Mouse (Mus musculus): ENCODE measurements around the gene Apool. TPM values are rescaled to one million over a fixed set of nuclear protein-coding genes. Genes with fewer than 3 reads are reported as not detected.
"Not testable (repeated sequence)": the region's sequence is repeated elsewhere in the genome, so short reads cannot be mapped to it uniquely, and the experiment has no call there.

Gene Apool
- 71.0 and 72.6 TPM in 2 replicates for polyA plus RNA-seq (2016; fragmentation: Nextera tagmentation; extraction: Ambion mirVana)

DNA sequence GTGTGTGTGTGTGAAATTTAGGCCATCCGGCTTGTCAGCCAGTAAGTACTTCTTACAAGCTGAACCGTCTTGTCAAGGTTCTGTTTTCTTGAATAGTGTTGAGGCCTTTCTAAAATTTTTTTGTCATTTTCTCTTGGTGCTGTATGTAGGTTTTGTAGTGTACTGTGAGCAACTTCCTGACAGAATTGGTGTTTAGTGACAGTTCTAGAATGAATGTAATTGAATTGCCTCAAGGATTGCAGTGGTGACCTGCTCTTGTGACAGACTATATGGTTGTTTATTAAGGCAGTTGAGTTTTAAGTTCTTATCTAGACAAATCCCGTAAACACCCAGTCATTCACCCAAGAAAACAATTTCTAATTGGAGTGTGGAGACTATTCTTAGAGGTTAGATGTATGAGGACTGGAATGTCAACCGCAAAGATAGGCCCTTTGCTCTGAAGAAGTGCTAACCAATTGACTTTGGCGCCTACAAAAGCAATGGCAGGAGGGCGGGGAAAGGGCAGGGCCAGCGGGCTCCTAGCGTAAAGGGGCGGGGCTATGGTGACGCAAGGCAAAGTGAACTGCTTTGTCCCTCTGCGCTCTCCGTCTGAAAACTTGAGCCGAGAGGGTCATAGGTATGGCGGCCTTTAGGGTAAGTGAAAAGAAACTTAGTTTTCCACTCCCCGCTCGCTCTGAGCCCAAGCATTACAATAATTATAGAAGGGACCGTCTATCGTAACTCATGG is at the start of gene Apool:
Apool (plus strand) TSS at position 531 of the 727 bp plus-strand sequence.
- ATAC-seq (ENCODE audit: insufficient number of reproducible peaks, insufficient read depth, low FRiP score, low TSS enrichment, low read depth) = peak; percentile 80
- Histone ChIP-seq H3K4me1 (replicated peaks) (no peaks in the 10 kb centered on the region), H3K4me3 (replicated peaks) (peak within 1 kb of the TSS; percentile 53), H3K9me3 (no peaks in the 10 kb centered on the region), H3K27me3 (no peaks in the 10 kb centered on the region), H3K36me3 (no peaks in the 10 kb centered on the region), H3K4me2 (peak within 1 kb of the TSS; percentile 52), H3K27ac (peak within 1 kb of the TSS; percentile 76; the same call in 1 of the 2 replicates), H3K9ac (replicated peaks) (peak within 1 kb of the TSS; percentile 69)
- 23% methylated on average over 18 of the region's 18 CpGs for WGBS

DNA sequence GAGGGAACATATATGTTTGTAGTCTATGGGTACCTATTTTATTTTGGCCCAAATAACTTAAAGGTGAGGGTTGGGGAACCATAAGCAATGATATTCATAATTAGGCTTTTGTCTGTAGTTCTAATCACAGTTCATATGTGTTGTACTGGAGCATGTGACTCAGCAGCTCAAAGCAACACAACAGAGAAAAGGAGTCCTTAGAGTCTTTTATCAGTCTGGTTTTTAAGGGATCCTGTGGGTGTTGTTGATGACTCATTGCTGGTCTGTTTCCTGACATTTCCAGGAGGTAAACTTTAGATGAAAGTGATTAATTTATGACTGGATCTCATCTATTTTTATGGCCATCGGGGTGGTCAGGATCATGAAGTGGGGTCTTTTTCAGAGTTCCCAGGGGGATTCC is 37.6 kb upstream of the Apool start:
- ATAC-seq (ENCODE audit: insufficient number of reproducible peaks, insufficient read depth, low FRiP score, low TSS enrichment, low read depth) = no peak
- Histone ChIP-seq H3K9ac (replicated peaks) (no peak overlapping the region), H3K36me3 (no peaks in the 10 kb centered on the region), H3K4me2 (no peak overlapping the region), H3K4me1 (replicated peaks) (no peaks in the 10 kb centered on the region), H3K27me3 (no peaks in the 10 kb centered on the region), H3K9me3 (no peaks in the 10 kb centered on the region), H3K4me3 (replicated peaks) (no peak overlapping the region), H3K27ac (no peak overlapping the region)
- 67% methylated on average over 1 of the region's 1 CpGs for WGBS

DNA sequence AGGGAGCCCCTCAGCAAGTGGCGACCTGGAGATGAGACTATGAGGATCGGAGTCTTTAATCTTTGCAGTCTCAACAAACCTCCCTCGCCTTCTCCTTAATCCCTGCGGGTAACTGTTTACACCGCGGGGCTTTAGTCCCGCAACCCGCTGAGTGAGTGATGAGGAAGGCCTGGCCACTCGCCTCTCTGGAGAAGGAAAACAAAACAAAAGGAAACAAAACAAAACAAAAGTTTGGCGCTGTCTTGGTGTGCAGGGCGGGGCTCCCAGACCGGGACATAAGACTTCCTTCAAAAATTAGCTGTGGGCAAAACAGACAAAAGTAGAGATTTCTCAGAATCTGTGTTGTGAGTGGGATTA is 375 bp downstream of the Apool start:
- no peaks in the 10 kb centered on the region for H3K36me3 ChIP-seq
- H3K27ac ChIP-seq = peak overlapping the region; percentile 76; the same call in 1 of the 2 replicates
- H3K4me1 ChIP-seq (replicated peaks) = no peaks in the 10 kb centered on the region
- WGBS = 4% methylated on average over 12 of the region's 12 CpGs
- peak overlapping the region; percentile 52 for H3K4me2 ChIP-seq
- H3K9me3 ChIP-seq = no peaks in the 10 kb centered on the region
- ATAC-seq (ENCODE audit: insufficient number of reproducible peaks, insufficient read depth, low FRiP score, low TSS enrichment, low read depth) = peak; percentile 75; the same call in 1 of the 2 replicates
- H3K27me3 ChIP-seq = no peaks in the 10 kb centered on the region
- H3K9ac ChIP-seq (replicated peaks) = peak overlapping the region; percentile 69
- H3K4me3 ChIP-seq (replicated peaks) = peak overlapping the region; percentile 53

DNA sequence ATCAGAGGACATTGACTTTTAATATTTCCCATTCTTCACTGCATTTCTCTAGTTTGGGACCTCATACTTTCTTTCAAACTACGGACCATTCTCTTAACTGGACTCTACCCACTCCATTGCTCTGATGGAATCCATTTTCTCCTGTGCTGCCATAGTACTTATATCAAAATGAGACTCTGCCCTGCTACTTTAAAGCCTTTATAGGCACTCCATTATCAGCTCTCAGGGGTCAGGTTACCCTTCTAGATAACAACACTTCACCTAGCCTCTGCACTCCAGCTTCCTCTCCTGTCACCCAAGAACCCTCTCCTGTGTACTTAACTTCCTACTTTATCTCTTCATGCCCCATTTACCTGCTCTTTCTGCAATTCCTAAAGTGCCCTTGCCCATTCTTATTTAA is 960 bp downstream of the Apool start:
- Histone ChIP-seq H3K4me1 (replicated peaks) (no peaks in the 10 kb centered on the region), H3K9ac (replicated peaks) (no peak overlapping the region), H3K4me3 (replicated peaks) (peak overlapping the region; percentile 53), H3K9me3 (no peaks in the 10 kb centered on the region), H3K27me3 (no peaks in the 10 kb centered on the region), H3K4me2 (peak overlapping the region; percentile 52), H3K27ac (no peak overlapping the region), H3K36me3 (no peaks in the 10 kb centered on the region)
- no peak; the same call in 1 of the 2 replicates for ATAC-seq (ENCODE audit: insufficient number of reproducible peaks, insufficient read depth, low FRiP score, low TSS enrichment, low read depth)
- 71% methylated on average over 1 of the region's 1 CpGs for WGBS

DNA sequence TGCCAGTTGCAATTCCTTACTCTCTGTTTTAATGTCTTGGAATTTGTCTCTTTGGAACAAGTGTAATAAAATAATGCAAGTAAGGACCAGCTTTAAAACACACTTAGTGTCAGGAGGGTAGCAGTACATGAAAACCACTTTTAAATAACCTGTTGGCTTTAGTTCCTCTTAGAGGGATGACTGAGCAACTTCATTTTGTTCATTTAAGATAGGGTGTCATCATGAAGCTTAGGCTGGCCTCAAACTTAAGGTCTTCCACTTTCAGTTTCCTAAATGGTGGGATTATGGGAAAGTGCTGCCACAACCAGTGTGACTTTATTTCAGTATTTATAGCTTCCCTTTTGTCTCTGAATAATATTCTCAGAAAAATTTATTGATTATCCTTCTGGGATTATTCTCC is 9.1 kb downstream of the Apool start:
- H3K4me1 ChIP-seq (replicated peaks) = no peaks in the 10 kb centered on the region
- H3K27me3 ChIP-seq = no peaks in the 10 kb centered on the region
- no peaks in the 10 kb centered on the region for H3K9me3 ChIP-seq
- H3K27ac ChIP-seq = no peak overlapping the region
- no peak overlapping the region for H3K4me2 ChIP-seq
- H3K9ac ChIP-seq (replicated peaks) = no peak overlapping the region
- H3K4me3 ChIP-seq (replicated peaks) = no peak overlapping the region
- H3K36me3 ChIP-seq = no peaks in the 10 kb centered on the region
- no peak for ATAC-seq (ENCODE audit: insufficient number of reproducible peaks, insufficient read depth, low FRiP score, low TSS enrichment, low read depth)

DNA sequence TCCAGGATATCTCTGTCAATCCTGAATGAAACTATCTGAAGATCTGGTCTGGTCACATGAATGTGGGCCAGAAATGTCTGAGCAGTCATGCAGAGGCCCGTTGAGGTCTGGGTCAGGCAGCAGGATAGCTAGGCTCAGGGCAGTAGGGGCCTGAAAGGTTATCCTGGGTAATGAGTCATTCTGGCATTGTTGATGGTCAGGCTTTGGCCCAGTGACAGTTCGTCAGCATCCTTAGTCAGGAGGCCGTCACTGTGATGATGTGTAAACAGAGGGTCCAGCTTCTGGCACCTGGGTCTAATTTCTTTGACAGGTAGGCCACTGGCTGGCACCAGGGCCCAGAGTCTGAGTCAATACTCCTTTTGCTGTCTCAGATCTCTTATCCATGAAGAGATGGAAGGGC is 28.4 kb downstream of the Apool start:
- H3K4me2 ChIP-seq = no peak overlapping the region
- H3K4me3 ChIP-seq (replicated peaks) = no peak overlapping the region
- no peaks in the 10 kb centered on the region for H3K27me3 ChIP-seq
- WGBS = 65% methylated on average over 3 of the region's 3 CpGs
- no peaks in the 10 kb centered on the region for H3K9me3 ChIP-seq
- no peak for ATAC-seq (ENCODE audit: insufficient number of reproducible peaks, insufficient read depth, low FRiP score, low TSS enrichment, low read depth)
- H3K27ac ChIP-seq = no peak overlapping the region
- no peaks in the 10 kb centered on the region for H3K36me3 ChIP-seq
- no peaks in the 10 kb centered on the region for H3K4me1 ChIP-seq (replicated peaks)
- no peak overlapping the region for H3K9ac ChIP-seq (replicated peaks)

DNA sequence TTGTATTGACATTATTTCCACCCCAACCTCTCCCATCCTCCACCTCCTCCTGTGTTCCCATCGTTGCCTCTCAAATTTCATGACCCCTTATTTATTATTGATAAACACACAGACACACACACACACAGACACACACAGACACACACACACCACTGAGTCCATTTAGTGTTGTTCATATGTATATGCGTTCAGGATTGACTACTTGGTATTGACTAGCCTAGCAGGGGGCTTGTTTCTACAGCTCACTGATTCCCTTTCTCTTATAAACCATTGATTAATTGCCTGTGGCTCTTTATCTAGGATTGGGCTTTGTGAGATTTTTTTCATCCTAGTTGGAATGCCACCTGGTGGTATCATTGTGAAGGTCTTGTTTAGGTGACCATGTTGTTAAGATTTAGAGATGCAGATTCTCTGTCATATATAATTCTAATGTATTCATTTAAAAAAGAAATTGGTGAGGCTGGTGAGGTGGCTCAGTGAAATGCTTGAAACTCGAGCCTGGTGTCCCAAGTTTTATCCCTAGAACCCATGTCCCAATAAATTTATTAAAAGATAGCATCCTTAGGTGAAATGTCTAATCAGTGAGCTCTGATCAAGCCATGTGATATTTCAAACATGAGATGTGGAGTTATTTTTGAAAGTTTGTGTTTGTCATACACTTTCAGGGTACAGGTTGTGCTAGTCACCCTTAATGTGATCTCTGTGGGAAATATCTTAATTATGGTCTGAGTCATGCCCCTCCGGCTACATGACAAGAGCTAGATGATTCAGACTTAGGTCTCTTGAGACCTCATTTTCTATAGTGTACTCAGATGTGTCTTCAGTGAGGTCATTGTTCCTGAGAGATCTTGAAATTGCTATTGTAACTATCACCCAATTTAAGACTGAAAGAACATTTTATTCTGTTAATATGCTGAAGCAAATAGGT is 36.6 kb downstream of the Apool start:
- no peak overlapping the region for H3K27ac ChIP-seq
- H3K36me3 ChIP-seq = 0 out of 2 replicates have a peak, but pooled peaks cover 3% of the 10 kb centered on the region
- H3K4me2 ChIP-seq = no peak overlapping the region
- H3K9ac ChIP-seq (replicated peaks) = no peak overlapping the region
- no peak for ATAC-seq (ENCODE audit: insufficient number of reproducible peaks, insufficient read depth, low FRiP score, low TSS enrichment, low read depth)
- no peaks in the 10 kb centered on the region for H3K9me3 ChIP-seq
- H3K27me3 ChIP-seq = no peaks in the 10 kb centered on the region
- 68% methylated on average over 4 of the region's 4 CpGs for WGBS
- no peaks in the 10 kb centered on the region for H3K4me1 ChIP-seq (replicated peaks)
- no peak overlapping the region for H3K4me3 ChIP-seq (replicated peaks)

DNA sequence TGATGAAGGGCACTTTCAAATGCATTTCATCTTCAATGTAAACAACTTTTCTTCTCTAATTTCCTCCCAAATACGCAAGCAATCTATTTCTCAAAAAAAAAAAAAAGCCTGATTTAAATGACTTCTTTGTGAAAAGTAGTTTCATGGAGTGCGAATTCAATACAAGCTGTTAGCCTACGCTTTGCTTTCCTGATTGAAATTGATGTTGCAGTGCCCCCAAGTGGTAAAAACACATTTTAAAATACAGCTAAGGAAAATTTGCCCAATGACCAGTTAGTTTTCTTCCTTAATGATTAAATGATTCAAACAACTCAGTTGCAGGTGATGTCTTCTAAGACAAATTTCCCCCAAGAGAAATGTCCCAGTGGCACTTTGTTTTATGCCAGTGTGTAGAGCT is 37.3 kb downstream of the Apool start:
- H3K4me1 ChIP-seq (replicated peaks) = no peaks in the 10 kb centered on the region
- no peaks in the 10 kb centered on the region for H3K27me3 ChIP-seq
- H3K4me3 ChIP-seq (replicated peaks) = no peak overlapping the region
- 0 out of 2 replicates have a peak, but pooled peaks cover 3% of the 10 kb centered on the region for H3K36me3 ChIP-seq
- H3K9me3 ChIP-seq = no peaks in the 10 kb centered on the region
- no peak overlapping the region for H3K9ac ChIP-seq (replicated peaks)
- no peak for ATAC-seq (ENCODE audit: insufficient number of reproducible peaks, insufficient read depth, low FRiP score, low TSS enrichment, low read depth)
- no peak overlapping the region for H3K4me2 ChIP-seq
- 46% methylated on average over 3 of the region's 3 CpGs for WGBS
- H3K27ac ChIP-seq = no peak overlapping the region

DNA sequence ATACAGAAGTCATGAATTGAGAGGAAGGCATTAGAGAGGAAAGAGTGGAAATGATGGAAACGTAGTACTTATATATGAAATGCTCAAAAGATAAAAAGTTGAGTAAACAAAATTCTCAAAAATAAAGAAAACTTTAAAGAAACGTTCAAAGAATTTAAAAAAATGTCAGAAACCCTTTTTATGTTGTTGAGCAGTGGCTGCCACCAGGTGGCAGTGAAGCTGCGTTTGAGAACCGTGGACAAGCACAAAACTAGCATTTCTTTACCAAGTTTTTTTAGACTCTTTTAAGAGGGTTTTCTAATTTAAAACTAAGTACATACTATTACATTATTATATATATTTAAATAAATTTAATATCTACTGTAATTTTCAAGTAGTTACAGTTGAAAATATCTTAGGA is 57.3 kb downstream of the Apool start:
- Histone ChIP-seq H3K27me3 (no peaks in the 10 kb centered on the region), H3K36me3 (peaks cover 6% of the 10 kb centered on the region; the same call in 1 of the 2 replicates), H3K9ac (replicated peaks) (no peak overlapping the region), H3K4me1 (replicated peaks) (no peaks in the 10 kb centered on the region), H3K4me3 (replicated peaks) (no peak overlapping the region), H3K9me3 (peaks cover 6% of the 10 kb centered on the region), H3K27ac (no peak overlapping the region), H3K4me2 (no peak overlapping the region)
- no peak for ATAC-seq (ENCODE audit: insufficient number of reproducible peaks, insufficient read depth, low FRiP score, low TSS enrichment, low read depth)
- WGBS = 45% methylated on average over 4 of the region's 4 CpGs

DNA sequence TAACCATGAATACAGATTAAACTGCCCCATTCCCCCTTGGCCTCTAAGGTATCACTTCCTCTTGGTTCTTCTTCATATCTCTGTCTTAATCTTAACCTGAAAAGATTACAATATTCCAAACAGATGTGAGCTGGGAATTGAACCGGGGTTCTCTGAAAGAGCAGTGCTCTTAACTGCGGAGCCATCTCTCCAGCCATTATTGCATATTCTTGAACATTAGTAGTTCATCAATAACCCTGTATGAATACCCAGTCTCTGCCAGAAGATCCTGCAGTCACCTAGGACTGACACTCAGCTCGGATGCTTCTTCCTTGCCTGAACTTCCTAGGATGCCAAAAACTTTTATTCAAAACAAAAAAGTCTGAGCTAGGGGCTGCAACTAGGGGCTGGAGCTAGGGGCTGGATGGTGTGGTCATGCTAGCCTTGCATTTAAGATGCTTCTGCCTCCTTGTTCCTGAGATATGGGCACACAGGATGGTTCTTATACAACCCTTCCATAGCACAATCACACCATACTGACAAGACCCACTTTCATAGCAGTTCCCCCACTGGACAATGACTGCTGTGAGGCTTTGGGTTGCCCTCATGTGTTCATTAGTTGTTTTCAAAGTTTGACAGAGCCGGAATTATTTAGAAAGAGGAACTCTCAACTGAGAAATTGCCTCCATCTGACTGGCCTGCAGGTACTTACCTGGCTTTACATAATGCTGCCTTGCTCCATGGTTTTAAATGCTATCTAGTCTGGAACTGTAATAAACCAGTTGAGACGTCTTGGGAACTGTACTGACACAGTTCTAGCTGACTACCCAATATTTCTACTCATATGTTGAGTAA is 59.7 kb downstream of the Apool start:
- not testable (repeated sequence) for H3K9ac ChIP-seq (replicated peaks); H3K9me3 ChIP-seq; H3K4me2 ChIP-seq; H3K4me1 ChIP-seq (replicated peaks); H3K36me3 ChIP-seq; H3K27ac ChIP-seq; H3K27me3 ChIP-seq; H3K4me3 ChIP-seq (replicated peaks)
- 85% methylated on average over 5 of the region's 5 CpGs for WGBS
- ATAC-seq (ENCODE audit: insufficient number of reproducible peaks, insufficient read depth, low FRiP score, low TSS enrichment, low read depth) = peak; percentile 100

DNA sequence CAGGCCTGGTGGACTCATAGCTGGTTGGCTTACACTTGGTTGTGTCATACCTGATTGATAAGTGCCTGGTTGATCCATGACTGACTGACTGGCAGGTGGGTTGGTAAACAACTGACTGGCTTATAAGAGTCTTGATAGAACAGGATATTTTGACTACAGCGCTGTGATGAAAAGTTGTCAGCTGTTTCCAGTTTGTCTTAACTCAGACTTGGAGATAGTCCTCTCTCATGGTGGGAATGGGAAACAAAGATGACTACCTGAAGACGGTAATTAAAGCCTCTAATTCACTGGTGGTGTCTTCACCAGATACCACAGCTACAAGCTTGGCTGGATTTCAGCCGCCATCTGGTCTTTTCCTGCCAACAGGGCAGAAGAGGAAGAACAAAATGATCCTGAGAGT is 95.5 kb downstream of the Apool start, which contains the start of gene Satl1:
Satl1 (minus strand) TSS at position 101 of the 400 bp plus-strand sequence.
- Histone ChIP-seq H3K9ac (replicated peaks) (no peak within 1 kb of the TSS), H3K4me2 (no peak within 1 kb of the TSS), H3K4me3 (replicated peaks) (no peak within 1 kb of the TSS), H3K4me1 (replicated peaks) (no peaks in the 10 kb centered on the region), H3K27me3 (no peaks in the 10 kb centered on the region), H3K36me3 (no peaks in the 10 kb centered on the region), H3K9me3 (no peaks in the 10 kb centered on the region), H3K27ac (no peak within 1 kb of the TSS)
- WGBS = 91% methylated on average over 3 of the region's 3 CpGs
- no peak for ATAC-seq (ENCODE audit: insufficient number of reproducible peaks, insufficient read depth, low FRiP score, low TSS enrichment, low read depth)
